Mouse (Mus musculus) A20 (cell line): ENCODE data around the gene Ino80b.

ENCODE experiments used
- DNase-seq: peaks from one replicate; pipeline ENCODE4 v3.0.0-alpha.2; 2011; ENCODE audit warnings: low read depth, low spot score

Ino80b gene

DNA sequence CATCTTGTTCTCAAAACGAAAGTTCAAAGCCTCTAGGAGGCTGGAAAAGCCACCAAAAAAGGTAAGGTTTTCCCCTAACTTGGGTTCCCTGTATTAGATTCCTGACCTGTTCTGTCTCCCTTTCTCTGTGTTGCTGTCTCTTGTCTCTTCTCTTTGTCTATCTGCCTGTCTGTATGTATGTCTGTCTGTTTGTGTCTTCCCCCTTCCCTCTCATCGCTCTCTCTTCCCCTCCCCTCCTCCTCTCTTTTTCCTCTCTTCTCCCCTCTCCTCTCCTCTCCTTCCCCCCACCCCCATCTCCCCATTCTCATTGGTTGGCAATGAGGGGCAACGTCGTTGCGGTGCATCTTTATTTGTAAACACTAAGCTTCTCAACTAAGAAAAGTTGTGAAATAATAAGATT, at the start of gene Ino80b:
Gene Ino80b, minus strand, starts transcription at position 101 of the 400 bp plus-strand sequence.
- no peak for DNase-seq

DNA sequence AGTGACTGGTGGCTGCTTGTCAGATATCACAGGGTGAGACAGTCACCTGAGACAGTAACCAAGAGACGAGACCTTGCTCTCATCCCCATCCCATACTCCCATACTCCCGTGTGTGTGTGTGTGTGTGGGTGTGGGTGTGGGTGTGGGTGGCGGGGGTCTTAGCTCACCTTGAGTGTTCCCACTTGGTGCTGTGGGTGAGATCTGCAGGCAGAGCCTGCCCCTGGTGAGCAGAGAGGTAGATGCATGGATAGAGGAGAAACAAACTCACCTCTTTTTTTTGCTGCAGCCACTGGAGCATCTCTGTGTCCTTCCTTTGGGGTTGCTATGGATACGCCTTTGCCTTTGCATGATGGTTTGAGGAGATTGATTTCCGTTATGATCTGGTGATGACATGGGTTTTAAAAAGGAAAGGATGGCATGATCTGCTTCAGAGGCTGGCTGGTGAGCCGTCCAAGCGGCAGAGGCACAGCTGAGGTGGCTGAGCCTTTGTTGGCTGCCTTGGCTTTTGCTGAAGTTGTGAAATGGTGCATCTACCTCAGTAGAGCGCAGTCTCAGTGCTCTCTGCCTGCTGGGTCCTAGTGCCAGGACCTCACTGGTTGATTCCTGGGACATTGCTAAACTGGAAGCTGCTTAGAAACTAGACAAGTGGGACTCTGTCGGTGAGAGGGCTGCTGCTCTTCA, 47.1 kb upstream of the Ino80b start:
- no peak for DNase-seq

DNA sequence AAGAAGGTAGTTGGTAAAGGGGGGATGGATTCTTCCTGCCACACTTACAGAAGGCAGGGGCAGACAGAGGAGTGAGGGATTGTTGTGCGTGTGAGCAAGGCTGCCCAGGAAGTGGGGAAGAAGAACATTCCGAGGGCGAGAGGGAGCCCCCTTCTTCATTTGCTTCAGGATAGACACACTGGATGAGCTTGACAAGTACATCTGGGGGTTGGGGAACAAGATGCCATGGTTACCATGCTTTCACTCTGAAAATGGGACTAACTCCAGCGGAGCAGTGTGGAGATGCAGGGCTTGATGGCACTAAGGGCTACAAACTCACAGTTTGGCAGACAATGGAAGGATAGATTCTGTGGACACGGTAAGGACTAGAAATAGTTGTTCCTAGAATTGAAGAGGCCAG, 45.8 kb upstream of the Ino80b start:
- no peak for DNase-seq

- no peak for DNase-seq
These were observed 44.6 kb upstream of the Ino80b start for GRCm38 (mm10) chr6:83169872-83170271.

DNA sequence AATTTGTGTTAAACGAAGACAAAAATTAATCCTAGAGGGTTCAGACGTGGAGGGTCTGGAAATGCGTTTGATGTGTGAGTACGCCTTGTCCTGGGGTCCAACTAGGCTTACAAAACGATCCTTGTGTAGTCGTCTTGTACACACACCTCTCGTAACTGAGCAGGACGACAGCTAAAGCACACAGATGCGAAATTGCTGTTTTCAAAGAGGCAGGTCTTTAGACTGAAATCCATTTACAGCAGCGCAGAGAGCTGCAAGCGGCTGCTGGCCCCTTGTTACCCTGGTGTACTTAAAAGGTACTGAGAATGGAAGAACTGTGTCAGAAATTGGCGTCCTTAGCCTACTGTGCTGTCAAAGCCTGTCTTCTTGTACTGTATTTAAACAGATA, 41.0 kb upstream of the Ino80b start:
- peak; percentile 46 for DNase-seq

GRCm38 (mm10) chr6:83165607-83166242, 40.5 kb upstream of the Ino80b start, which contains the start of gene Dctn1:
Gene Dctn1 (plus strand): TSS chr6:83165920.
- DNase-seq, result peak; percentile 92

DNA sequence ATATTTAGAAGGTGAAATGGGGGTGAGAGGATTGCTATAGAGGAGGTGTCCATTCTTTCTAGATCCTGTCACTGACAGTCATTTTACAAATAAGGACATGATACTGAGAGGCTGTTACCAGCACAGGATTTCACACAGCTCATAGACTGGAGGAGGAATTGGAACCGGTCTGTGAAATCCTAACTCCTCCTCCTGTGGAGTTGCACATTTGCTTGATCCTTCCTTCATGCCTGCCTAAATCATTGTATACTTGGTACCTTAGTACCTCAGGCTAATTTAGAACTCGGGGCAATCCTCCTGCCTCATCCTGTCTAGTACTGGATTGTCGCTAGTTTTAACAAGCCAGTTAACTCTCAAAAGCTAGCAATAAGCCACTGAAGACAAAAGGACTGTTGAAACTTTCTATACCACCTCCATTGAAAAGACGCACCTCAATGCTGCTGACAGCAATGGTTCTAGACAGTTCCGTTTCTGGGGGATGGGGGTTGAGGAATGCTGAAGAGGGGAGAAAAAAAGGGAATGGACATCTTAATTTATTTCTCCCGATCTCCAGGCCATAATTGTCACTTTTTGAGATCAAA, 39.9 kb upstream of the Ino80b start:
- no peak for DNase-seq

GRCm38 (mm10) chr6:83162701-83163100, 37.5 kb upstream of the Ino80b start:
- DNase-seq, result peak; percentile 46

- DNase-seq, result no peak
These were observed 36.9 kb upstream of the Ino80b start for GRCm38 (mm10) chr6:83161921-83162641.

- DNase-seq, result no peak
These were observed 36.2 kb upstream of the Ino80b start for GRCm38 (mm10) chr6:83161442-83161841.

GRCm38 (mm10) chr6:83159456-83159855, 34.2 kb upstream of the Ino80b start:
- DNase-seq, result peak; percentile 48

DNA sequence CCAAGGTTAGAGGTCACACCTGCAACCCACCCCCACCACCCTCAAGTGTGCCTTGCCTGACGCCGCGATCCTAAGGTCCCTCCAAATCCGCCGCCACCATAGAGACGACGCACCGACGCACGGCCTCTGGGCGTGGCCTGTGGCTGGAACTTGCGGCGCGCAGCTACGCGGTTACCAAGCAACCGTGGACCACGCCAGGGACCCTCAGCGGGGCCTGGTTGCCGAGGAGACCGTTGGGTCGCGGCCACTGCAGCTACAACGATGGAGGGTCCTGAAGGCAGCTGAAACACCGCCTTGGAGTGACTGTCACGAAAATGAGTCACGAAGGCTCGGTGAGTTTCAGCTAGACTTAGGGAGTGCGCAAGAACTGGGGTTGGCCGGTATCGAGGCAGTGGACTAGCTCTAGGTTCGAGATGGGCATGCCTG, 31.0 kb upstream of the Ino80b start, which contains the start of the genes Wdr54 and 1700003E16Rik:
Gene Wdr54, minus strand, starts transcription at position 139 of the 426 bp plus-strand sequence.
Gene 1700003E16Rik, plus strand, starts transcription at position 146 of the 426 bp plus-strand sequence.
- peak; percentile 73 for DNase-seq

DNA sequence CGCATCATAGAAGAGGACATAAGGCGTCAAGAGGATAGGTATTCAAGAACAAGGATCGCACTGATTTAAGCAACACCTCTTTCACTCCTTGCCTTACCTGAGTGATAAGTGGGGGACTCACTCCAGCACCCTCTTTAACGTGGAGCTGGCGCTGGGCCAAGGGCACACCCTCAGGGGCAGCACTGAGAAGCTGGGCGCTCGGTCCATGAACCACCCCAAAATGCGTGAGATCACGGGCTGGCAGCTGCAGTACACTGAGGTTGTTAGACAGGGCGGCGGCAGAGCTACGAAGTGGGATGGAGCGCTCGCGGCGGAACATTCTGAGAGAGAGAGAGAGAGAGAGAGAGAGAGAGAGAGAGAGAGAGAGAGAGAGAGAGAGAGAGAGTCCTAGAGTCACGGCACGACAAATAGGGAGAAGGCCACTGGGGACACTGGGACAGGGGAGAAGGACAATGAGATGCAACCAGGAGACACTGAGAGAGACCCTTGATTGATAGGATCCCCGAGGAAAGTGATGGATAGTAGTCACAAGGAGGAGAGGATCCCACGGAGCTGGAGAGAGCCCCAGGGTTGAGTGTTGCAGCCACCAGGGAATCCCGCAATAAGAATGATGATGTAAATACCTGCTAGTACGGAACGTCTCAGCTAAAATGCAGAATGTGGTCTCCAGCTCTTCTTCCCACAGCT, 30.5 kb upstream of the Ino80b start:
- peak; percentile 3 for DNase-seq

- DNase-seq, result no peak
These were observed 28.3 kb upstream of the Ino80b start for GRCm38 (mm10) chr6:83153485-83153884.

DNA sequence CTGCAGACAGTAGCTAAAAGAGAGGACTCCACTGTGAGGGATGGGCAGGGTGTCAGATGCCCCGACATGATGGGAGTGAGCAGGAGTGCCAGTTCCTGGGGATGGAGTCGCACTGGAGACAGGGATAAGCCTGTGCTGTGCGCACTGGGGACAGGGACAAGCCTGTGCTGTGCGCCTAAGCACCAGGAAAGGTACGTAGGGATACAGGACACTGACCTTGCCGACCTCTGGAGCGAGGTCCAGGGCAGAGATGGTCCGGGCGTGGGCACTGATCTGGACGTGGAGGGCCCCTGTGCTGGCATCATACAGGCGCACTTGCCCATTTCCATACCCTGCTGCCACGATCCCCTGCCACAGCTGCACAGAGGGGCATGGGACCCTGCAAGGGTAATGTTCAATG, 27.8 kb upstream of the Ino80b start:
- DNase-seq, result no peak

- DNase-seq, result no peak
These were observed 26.5 kb upstream of the Ino80b start for GRCm38 (mm10) chr6:83151721-83152120.

DNA sequence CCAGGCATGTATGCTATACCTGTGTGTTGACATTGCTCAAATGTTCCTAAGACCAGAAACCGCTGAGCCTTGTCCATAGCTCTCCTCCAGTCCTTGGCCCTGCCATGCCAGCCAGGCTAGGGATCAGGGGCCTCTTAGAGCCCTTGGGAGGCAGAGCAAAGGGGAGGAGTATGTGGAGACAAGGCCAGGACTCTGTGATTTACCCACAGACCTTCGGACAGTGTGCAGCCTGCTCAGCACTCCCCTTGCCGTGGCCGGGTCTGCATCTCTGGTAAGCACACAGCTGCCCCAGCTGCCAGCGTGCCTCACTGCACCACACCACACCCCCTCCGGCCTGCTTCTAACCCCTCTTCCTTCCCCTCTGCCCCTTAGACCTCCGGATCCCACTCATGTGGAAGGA, 22.0 kb upstream of the Ino80b start:
- no peak for DNase-seq

DNA sequence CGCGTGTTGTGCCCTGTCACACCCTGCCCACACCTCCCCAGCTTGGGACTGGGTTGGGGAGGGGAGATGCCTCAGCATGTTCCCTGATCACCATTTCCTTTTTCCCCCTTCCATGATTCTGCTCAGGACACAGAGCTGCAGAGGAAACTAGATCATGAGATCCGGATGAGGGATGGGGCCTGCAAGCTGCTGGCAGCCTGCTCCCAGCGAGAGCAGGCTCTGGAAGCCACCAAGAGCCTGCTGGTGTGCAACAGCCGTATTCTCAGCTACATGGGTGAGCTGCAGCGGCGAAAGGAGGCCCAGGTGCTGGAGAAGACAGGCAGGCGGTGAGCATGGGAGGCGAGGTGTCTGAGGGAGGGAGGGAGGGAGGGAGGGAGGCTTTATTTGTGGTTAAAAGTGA, 20.6 kb upstream of the Ino80b start:
- DNase-seq, result no peak

DNA sequence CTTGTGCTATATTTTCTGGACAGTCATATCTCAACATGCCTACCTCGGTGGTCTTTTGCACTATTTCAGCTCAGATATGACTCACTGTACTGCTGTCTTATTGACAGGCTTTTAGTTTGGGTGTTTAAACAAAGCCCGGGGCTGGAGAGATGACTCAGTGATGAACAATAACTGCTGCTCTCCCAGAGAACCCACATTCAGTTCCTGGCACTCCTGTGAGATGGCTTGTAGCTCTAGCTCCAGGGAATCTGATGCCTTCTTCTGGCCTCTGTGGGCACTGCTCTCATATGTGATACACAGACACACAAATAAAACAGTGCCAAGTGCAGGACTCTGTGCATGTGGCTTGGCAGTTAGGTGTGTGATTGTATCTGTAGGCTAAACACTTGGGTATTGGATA, 20.0 kb upstream of the Ino80b start:
- DNase-seq, result no peak

- no peak for DNase-seq
These were observed 17.7 kb upstream of the Ino80b start for GRCm38 (mm10) chr6:83142886-83143285.

GRCm38 (mm10) chr6:83142211-83142731, 17.0 kb upstream of the Ino80b start:
- DNase-seq, result no peak
